Mouse (Mus musculus) cerebellum, adult (tissue): ENCODE results near the gene Sema6d.
A peak's percentile ranks its signal among the peaks of the same experiment; 100 is the strongest.

Experiments
- ATAC-seq: cut with Nextera tagmentation; 2 replicates; pipeline ENCODE4 v1.9.2; 2017; ENCODE audit warnings: mild to moderate bottlenecking, moderate library complexity, mixed read lengths; ENCODE audit not compliant: insufficient number of reproducible peaks, low FRiP score, low TSS enrichment

Gene Sema6d

GRCm38 (mm10) chr2:124460956-124461355, 371.2 kb downstream of the Sema6d start:
- ATAC-seq = no peak

GRCm38 (mm10) chr2:124461378-124461851, 371.6 kb downstream of the Sema6d start:
- no peak for ATAC-seq

DNA sequence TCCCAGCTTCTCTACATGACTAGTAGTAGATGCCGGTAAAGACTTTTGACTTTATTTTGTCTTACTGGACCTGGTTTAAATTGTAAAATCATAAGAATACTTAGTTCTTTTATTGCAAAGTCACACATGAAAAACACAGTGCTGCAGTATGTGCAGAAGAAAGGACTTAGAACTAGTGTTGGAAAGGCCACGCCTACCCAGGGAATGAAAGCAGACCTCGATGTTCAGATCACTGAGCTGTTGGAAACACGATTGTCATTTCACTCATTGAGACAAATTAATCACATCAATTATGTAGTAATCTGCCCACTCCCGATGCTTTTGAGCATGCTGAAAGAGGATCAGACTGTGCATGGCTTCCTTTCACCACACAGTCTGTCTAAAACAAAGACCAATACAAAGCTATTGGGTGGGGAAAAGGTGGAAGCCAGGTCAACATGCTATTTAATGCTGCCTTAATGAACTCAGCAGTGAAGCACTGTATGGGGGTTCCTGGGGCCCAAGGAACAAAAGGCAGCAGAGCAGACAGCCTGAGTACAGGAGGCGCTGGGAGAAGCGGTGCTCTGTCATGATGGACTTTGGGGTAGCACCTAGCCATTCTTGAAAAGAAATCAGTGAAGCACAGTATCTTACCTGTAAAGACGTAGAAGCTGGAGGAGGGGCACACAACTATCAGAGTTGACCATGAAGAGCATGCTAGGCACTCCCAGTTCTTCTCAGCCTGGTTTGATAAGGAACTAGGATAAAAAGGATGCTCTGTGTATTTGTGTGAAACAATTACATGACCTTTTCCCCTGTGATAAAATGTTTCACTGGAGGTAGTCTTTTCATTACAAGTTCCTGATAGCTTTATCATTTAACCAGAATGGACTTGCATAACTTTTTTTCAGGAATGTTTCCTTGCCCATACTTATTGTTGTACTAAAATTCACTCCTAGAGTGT, 375.5 kb downstream of the Sema6d start:
- no peak for ATAC-seq

- no peak for ATAC-seq
Measured at GRCm38 (mm10) chr2:124467429-124467828, 377.7 kb downstream of the Sema6d start.

- 0 out of 2 replicates have a peak, but pooled peaks have one; percentile 38 for ATAC-seq
Measured at GRCm38 (mm10) chr2:124470346-124471042, 380.7 kb downstream of the Sema6d start.

GRCm38 (mm10) chr2:124472674-124473507, 383.1 kb downstream of the Sema6d start:
- no peak for ATAC-seq

DNA sequence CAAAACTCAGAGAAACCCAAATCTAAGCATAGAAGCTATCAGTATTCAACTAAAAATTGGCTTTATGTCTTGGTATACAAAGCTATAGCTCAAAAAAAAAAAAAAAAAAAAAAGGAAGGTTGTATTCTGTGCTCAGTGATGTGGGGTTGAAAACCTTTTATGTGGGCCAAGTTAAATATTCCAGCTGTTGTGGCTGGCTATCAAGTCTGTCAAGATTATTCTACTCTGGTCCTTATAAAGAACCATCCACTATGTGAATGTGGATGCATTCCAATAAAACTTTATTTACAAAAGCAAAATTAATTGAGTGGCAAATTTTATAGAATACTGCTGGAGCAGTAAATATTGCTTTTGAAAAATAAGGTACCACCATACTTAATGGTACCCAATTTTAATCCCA, 388.1 kb downstream of the Sema6d start:
- no peak for ATAC-seq

GRCm38 (mm10) chr2:124478526-124478925, 388.8 kb downstream of the Sema6d start:
- ATAC-seq = no peak

- no peak for ATAC-seq
Measured at GRCm38 (mm10) chr2:124485761-124486160, 396.0 kb downstream of the Sema6d start.

DNA sequence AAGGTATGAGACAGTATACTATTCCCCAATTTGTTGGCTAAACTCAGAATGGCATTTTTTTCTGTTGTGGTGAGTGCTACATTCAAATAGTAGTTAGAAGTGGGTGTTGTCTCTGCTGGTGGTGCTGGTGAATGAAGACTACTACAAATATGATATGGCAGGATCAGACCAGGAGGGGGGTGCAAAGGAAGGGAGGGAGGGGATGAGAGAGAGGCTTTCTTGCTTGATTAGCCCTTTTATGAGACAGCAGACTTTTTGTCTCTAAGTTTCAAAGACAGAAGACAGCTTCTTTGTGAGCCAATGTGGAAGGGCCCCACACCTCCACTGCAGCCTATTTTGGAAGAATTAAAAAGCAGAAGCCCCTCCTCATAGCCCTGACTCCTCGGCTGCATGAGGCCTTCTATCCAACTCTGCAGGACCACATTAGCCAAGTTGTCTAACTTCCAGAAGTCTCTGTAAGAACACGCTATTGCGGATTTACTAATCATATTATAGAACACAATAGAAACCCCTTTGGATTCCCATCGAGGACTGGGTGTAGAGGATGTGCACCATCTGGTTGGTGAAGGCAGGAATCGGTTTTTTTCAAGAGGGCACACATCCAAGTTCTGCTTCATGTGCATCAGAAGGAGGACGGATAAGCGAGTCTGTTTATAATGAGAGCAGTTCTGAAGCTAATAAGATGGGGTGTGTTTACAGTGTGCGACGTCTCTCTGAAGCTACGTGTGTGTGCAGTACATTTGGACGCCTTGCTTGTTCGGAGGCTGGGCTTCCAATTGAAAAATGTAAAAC, 400.4 kb downstream of the Sema6d start:
- no peak for ATAC-seq

- ATAC-seq = no peak
Measured at GRCm38 (mm10) chr2:124495751-124496150, 406.0 kb downstream of the Sema6d start.

- no peak for ATAC-seq
Measured at GRCm38 (mm10) chr2:124499670-124500069, 409.9 kb downstream of the Sema6d start.

DNA sequence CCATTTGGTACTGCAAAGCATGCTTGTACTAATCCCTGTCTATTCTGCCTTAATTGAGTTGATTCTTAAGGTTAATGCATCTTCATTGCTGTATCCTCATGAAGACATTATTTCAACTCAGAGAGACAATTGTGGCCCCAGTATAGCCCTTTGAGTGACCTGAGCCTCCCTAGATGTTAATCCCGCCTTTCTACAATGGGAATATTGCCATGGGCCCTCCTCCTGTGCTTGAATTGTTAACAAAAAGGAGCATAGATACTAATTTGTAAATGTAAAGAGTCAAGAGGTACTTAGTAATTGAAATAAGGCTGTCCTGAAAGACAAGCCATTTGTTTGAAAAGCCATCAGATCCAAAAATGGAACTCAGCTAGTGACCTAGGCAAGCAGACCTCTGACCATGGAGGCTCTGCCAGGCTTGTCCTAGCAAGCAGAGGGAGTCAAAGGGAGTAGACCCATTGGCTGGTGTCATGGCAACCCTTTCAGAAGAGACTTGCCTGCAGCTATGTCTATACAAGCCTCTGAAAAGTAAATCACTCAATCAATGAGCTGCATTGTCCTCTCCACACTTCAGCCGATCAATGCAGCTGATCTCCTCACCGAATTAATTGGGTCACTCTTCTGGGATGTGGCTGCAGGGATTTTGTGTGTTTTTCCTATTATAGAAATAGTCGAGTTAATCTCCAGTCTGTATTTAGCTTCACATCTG, 416.2 kb downstream of the Sema6d start:
- no peak for ATAC-seq

DNA sequence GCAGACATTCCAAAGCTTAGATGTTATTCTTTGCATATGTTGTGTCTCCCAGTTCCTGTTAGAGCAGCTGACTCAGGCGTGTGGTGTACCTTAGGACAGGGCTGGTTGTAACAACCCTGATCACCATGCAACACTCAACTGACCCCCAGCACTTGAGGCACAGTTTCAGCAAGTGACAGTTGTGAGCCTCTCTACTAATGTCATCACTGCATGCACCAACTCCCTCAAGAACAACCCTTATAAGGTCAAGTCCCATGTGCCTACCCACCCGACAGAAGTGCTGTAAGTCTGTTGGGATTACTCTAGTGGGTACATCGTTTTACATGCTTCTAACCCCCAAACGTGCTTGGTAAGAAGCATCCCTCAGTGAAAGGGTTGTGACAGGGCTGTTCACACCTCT, 418.0 kb downstream of the Sema6d start:
- no peak for ATAC-seq

GRCm38 (mm10) chr2:124509479-124509878, 419.7 kb downstream of the Sema6d start:
- ATAC-seq = no peak

DNA sequence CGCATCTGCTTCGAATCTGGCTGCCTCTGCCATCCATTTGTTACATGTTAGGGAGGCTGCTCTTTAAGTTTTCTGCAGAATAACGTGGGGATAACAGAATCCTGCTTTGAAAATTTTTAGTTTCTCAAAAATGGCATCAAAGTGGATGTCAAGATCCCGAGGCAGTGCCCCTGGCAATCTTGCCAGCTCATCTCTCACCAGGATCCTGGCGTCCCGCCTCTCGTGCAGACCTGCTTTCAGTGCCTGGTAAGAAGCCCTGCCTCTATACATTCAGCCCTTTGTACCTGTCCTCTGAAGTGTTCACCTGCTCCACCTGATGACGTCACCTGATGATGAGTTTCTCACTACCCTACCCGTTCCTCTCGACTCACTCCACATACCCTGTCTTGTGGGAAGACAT, 422.1 kb downstream of the Sema6d start:
- no peak for ATAC-seq

DNA sequence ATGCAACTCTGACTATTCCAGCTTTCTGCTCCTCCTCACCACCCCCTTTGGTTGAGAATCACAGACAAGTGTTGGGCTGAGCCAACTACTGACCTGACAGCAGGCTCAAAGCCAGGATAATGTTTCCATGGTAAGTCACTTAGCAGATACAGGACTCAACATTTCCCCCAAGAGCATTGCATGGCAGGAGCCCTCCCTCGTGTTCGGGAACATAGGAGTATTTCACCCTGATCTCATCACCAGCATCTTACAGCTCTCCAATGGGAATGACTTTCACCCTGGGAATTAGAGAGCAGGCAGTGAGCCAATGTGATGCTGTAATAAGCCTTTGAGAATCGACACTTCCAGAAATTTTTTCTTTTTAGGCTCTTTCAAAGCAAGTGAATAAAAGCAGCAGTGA, 432.7 kb downstream of the Sema6d start:
- no peak for ATAC-seq

GRCm38 (mm10) chr2:124523667-124524066, 433.9 kb downstream of the Sema6d start:
- ATAC-seq = no peak

DNA sequence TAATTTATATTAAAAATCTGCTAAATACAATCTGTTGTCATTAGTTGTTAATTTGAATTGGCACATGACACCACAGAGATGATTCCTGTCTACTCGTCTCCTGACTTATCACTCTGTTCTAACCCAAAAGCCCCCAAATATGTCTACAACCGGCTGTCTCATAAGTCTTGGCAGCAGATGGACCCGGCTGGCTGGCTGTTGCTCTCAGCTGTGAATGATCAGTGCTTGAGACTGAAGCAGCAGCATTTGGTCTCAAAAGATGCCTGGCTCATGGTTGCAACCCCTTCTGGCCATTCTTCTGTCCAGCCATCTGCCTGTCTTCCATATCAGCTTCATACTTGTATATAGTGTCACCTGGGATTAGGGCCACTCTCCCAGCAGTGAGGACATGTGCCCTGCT, 434.4 kb downstream of the Sema6d start:
- ATAC-seq = no peak
